Comparison of ENCODE assay signal across 26 mouse cellular contexts in genomic region chr14:88429393-88429792, GRCm38 (mm10). TPM values are rescaled to one million over a fixed set of nuclear protein-coding genes. Genes with fewer than 3 reads are reported as not detected.
DNase-seq lines count a peak whose midpoint lies in the region; ATAC-seq and TF ChIP-seq lines count a peak whose summit lies in the region.
"Had no signal": no experiment of that assay in that cellular context is flagged by ENCODE, and none has a peak within 500 bp of the region (broad histone marks: within the 10 kb centered on the region; RNA-seq: fewer than 3 reads in every experiment).

No protein-coding gene starts in this region.

- no peaks in the 10 kb centered on the region for H3K36me3 ChIP-seq in intestine, embryonic 16.5 days (ENCODE audit: control insufficient read depth, insufficient read depth, low read length)
- H3K36me3 ChIP-seq: embryonic facial prominence, embryonic 13.5 days; embryonic facial prominence, embryonic 15.5 days; forebrain, embryonic 15.5 days; G1E had no signal

- no peaks in the 10 kb centered on the region for H3K27me3 ChIP-seq in intestine, embryonic 16.5 days (replicated peaks; ENCODE audit: control insufficient read depth, insufficient read depth, low read length)
- H3K27me3 ChIP-seq: CH12.LX; embryonic facial prominence, embryonic 13.5 days; embryonic facial prominence, embryonic 15.5 days; forebrain, embryonic 13.5 days; forebrain, embryonic 15.5 days had no signal

- ATAC-seq in intestine, embryonic 16.5 days: no peak
- ATAC-seq: CD4-positive, CD25-positive, alpha-beta regulatory T cell, adult 4 months; forebrain, embryonic 13.5 days; forebrain, embryonic 15.5 days; forebrain, postnatal 0 days had no signal

- H3K4me1 ChIP-seq in embryonic fibroblast, embryonic 13.5 days (ENCODE audit: control insufficient read depth, insufficient read depth, low read length): peaks cover 4% of the 10 kb centered on the region; the same call in 1 of the 2 replicates
- no peaks in the 10 kb centered on the region for H3K4me1 ChIP-seq in intestine, embryonic 16.5 days (ENCODE audit: control insufficient read depth, insufficient read depth, low read length)
- H3K4me1 ChIP-seq: embryonic facial prominence, embryonic 13.5 days; embryonic facial prominence, embryonic 15.5 days; forebrain, embryonic 13.5 days; forebrain, embryonic 15.5 days had no signal

- H3K4me2 ChIP-seq in intestine, embryonic 16.5 days (ENCODE audit: low read depth, low read length): no peak overlapping the region
- H3K4me2 ChIP-seq: embryonic facial prominence, embryonic 13.5 days; embryonic facial prominence, embryonic 15.5 days; forebrain, embryonic 13.5 days; forebrain, embryonic 15.5 days had no signal

- TF ChIP-seq CTCF in embryonic fibroblast, embryonic 13.5 days (IDR thresholded peaks at IDR 0.05; ENCODE audit: borderline replicate concordance, insufficient read depth, low read length): no peak

- no peaks in the 10 kb centered on the region for H3K9me3 ChIP-seq in intestine, embryonic 16.5 days (ENCODE audit: control insufficient read depth, low read length)
- H3K9me3 ChIP-seq: embryonic facial prominence, embryonic 13.5 days; embryonic facial prominence, embryonic 15.5 days; forebrain, embryonic 13.5 days; forebrain, embryonic 15.5 days had no signal

- no peak overlapping the region for H3K4me3 ChIP-seq in embryonic fibroblast, embryonic 13.5 days (ENCODE audit: insufficient read depth, low read length)
- no peak overlapping the region for H3K4me3 ChIP-seq in intestine, embryonic 16.5 days (ENCODE audit: low read length)
- H3K4me3 ChIP-seq: embryonic facial prominence, embryonic 13.5 days; embryonic facial prominence, embryonic 15.5 days; forebrain, embryonic 13.5 days; forebrain, embryonic 15.5 days had no signal

- WGBS in intestine, embryonic 16.5 days: 91% methylated on average over 7 of the region's 7 CpGs

- TF ChIP-seq POLR2A in embryonic fibroblast, embryonic 13.5 days (IDR thresholded peaks at IDR 0.05; ENCODE audit: low read depth, low read length): no peak

- peak overlapping the region; percentile 72 for H3K27ac ChIP-seq in embryonic fibroblast, embryonic 13.5 days (ENCODE audit: insufficient read depth, low read length)
- H3K27ac ChIP-seq in intestine, embryonic 16.5 days (ENCODE audit: low read length): no peak overlapping the region
- H3K27ac ChIP-seq: embryonic facial prominence, embryonic 13.5 days; embryonic facial prominence, embryonic 15.5 days; forebrain, embryonic 13.5 days; forebrain, embryonic 15.5 days had no signal

- peak; percentile 11 for DNase-seq in 416B (ENCODE audit: low read depth)
- peak; percentile 62 for DNase-seq in NIH3T3 (ENCODE audit: low read depth)
- DNase-seq in right cerebral cortex, adult 18-20 months: no peak
- DNase-seq in left cerebral cortex, adult 8-10 months (ENCODE audit: low spot score in 2 of 2): no peak
- no peak for DNase-seq in T-cell, adult 2 months (ENCODE audit: low spot score)
- DNase-seq: adrenal gland, adult 2 months; adrenal gland, postnatal 10 days; adrenal gland, postnatal 25 days; cerebellum, adult 11 months; cerebellum, adult 18-20 months; cerebellum, adult 8-10 months; cerebellum, adult 9-11 months; cerebellum, postnatal 14 days; cerebellum, postnatal 36 days; embryo, embryonic 11 days; forebrain, postnatal 0 days had no signal

- no peak overlapping the region for H3K9ac ChIP-seq in intestine, embryonic 16.5 days (ENCODE audit: low read depth, low read length)
- H3K9ac ChIP-seq: embryonic facial prominence, embryonic 13.5 days; embryonic facial prominence, embryonic 15.5 days; forebrain, embryonic 13.5 days; forebrain, embryonic 15.5 days; forebrain, postnatal 0 days had no signal

RNA-seq across cellular contexts. Expression of gene Pcdh20, which starts 41.8 kb away (rescaled TPM):
- 1.5 and 2.1 TPM in 2 replicates for polyA plus RNA-seq in embryonic fibroblast, embryonic 13.5 days (2011; ENCODE audit: insufficient read length, low read depth, missing spikeins)
- 1.4 and 1.9 TPM in 2 replicates for polyA plus RNA-seq in intestine, embryonic 16.5 days (2015; fragmentation: Nextera tagmentation; extraction: Ambion mirVana)
- total RNA-seq in left cerebral cortex, adult 8-10 months (2022): 10 to 100 TPM; 18.7 to 24.7 (median 22.4) TPM
- total RNA-seq: CH12.LX; common myeloid progenitor, adult 5-6 weeks had no signal
- polyA plus RNA-seq: adrenal gland, adult 2 months; CD4-positive, CD25-positive, alpha-beta regulatory T cell, adult 4 months; G1E had no signal

Comparison
In these comparisons a context has a peak if more than half of its experiments do, and no peak if none do; other contexts are left out.
1. DNase-seq: peak in 416B (single experiment) and NIH3T3 (single experiment); none in right cerebral cortex, adult 18-20 months (single experiment), left cerebral cortex, adult 8-10 months (0 of 2) and T-cell, adult 2 months (single experiment).